Mouse (Mus musculus): Measurements from ENCODE around the gene Cd1d1.

Gene Cd1d1

DNA sequence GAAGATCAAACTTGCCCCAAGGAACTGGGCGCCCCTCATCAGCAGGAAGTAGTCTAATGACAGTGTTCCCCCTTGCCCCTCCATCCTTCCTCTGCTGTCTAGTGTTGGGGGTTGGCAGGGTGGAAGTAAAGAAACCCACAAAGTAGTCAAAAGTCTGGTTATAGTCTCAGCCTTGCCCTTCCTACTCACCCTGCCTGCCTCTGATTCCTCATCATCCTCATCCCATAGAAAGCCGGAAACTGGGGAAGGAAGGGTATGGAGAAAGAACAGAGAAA, 37.9 kb downstream of the Cd1d1 start:
- no peak for DNase-seq (ENCODE audit: low spot score in 2 of 2)

DNA sequence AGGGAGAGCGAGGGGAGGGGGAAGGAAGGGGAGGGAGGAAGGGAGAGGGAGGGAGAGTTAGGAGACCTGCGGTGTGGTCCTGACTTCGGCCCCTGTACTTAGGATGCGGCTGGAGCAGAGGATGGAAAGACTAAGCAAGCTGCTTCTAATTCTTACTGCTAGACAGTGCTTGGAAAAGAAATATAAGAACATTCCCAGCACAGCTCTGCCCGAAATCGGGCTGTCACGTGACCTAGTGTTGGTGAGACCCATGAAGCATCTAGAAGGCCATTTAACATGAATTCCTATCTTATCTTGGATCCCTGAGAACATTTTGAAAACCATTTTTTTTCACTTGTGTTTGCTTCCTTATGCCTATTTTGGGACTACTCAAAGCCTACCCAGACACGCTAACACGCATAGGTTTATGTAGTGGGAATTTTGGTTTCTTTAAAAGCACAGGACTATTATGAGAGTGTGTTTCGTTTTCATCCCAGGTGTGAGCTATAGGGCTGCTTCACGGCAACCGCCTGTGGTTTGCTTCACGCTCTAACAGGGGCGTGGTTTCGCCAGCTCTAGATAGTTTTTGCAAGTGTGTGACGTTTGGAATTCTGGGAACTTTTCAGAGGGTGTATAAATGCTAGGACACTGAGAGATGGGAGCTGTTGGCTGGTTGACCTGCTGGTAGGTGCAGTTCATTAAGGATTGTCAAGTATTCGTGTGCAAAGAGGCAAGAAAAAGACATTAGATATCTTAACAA, 38.4 kb downstream of the Cd1d1 start:
- no peak for DNase-seq (ENCODE audit: low spot score in 2 of 2)

DNA sequence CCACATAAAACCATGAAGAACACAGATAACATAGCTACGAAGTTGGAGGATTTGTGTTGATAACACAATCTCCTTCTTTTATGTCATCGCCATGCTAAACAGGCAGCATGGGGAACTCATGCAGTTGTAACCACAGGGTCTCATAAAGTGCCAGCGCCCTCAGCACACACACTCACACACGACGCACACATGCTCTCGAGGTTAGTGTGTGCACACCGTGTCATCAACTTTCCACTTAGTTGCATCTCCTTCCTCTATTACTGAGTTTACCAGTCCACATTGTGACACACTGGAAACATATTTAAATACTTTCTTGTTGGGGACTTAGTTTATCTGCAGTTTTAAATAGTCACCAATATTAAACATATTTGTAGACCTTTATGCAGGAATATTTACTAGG, 40.2 kb downstream of the Cd1d1 start:
- no peak for DNase-seq (ENCODE audit: low spot score in 2 of 2)

GRCm38 (mm10) chr3:86955376-86955775, 43.9 kb downstream of the Cd1d1 start:
- no peak for DNase-seq (ENCODE audit: low spot score in 2 of 2)

- DNase-seq (ENCODE audit: low spot score in 2 of 2) = no peak
Measured at GRCm38 (mm10) chr3:86954521-86954920, 44.7 kb downstream of the Cd1d1 start.

DNA sequence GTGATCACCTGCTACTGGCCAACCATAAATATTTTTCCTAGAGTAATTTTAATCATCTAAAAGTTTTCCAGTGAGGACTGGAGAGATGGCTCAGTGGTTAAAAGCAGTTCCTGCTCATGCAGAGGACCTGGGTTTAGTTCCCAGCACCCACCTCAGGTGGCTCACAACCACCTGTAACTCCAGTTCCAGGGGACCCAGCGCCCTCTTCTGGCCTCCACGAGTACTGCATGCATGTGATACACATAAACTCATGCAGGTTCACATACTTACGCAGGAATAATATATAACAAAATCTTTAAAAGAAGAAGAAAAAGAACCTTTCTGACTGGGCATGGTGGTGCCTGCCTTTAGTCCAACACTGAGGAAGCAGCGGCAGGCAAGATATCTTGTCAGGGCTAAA, 45.4 kb downstream of the Cd1d1 start:
- DNase-seq (ENCODE audit: low spot score in 2 of 2) = no peak

GRCm38 (mm10) chr3:86950652-86951051, 48.6 kb downstream of the Cd1d1 start:
- DNase-seq (ENCODE audit: low spot score in 2 of 2) = no peak
